Mouse (Mus musculus): ENCODE results near the gene Klf7.

- no peak for TF ChIP-seq CTCF (IDR thresholded peaks at IDR 0.05; ENCODE audit: control insufficient read depth, insufficient read depth, insufficient read length)
- no peak for TF ChIP-seq MYOD1 (IDR thresholded peaks at IDR 0.05; ENCODE audit: control insufficient read depth, insufficient read length, low read depth)
These were observed 127.6 kb downstream of the Klf7 start for GRCm38 (mm10) chr1:63994248-63995136.

All from C2C12 (cell line).